Mouse (Mus musculus) midbrain, embryonic 14.5 days (tissue): ENCODE results near the gene Myo7a. TPM values are rescaled to one million over a fixed set of nuclear protein-coding genes. Genes with fewer than 3 reads are reported as not detected.

Experiments used
- ATAC-seq: fragments of 200-750 bp; cut with Nextera tagmentation; 2 replicates; pipeline ENCODE4 v1.8.0; 2017; ENCODE audit warnings: moderate number of reproducible peaks, moderate library complexity; ENCODE audit not compliant: low FRiP score, low TSS enrichment
- DNase-seq: peaks from one replicate; pipeline ENCODE4 v3.0.0-alpha.2; 2015
- H3K27ac ChIP-seq: fragments of 300-500 bp; sonication (generic); replicated peaks from 2 replicates; pipeline ENCODE4 v1.5.1; 2014; ENCODE audit warnings: mild to moderate bottlenecking, low read depth, low read length, moderate library complexity
- H3K27me3 ChIP-seq: fragments of 300-500 bp; sonication (generic); 2 replicates; pipeline ENCODE4 v1.6.1; 2014; ENCODE audit warnings: low read length, control low read depth, mixed read lengths; ENCODE audit not compliant: control insufficient read depth, insufficient read depth
- H3K36me3 ChIP-seq: fragments of 300-500 bp; sonication (generic); 2 replicates; pipeline ENCODE4 v1.6.1; 2014; ENCODE audit warnings: low read length, control low read depth; ENCODE audit not compliant: control insufficient read depth, insufficient read depth
- H3K4me1 ChIP-seq: fragments of 300-500 bp; sonication (generic); 2 replicates; pipeline ENCODE4 v1.6.1; 2014; ENCODE audit warnings: mild to moderate bottlenecking, antibody characterized with exemption, low read length, control low read depth; ENCODE audit not compliant: control insufficient read depth, insufficient read depth
- H3K4me2 ChIP-seq: fragments of 300-500 bp; sonication (generic); 2 replicates; pipeline ENCODE4 v1.6.1; 2014; ENCODE audit warnings: mild to moderate bottlenecking, low read length, moderate library complexity
- H3K4me3 ChIP-seq: fragments of 300-500 bp; sonication (generic); replicated peaks from 2 replicates; pipeline ENCODE4 v1.5.1; 2014; ENCODE audit warnings: low read depth, low read length
- H3K9ac ChIP-seq: fragments of 300-500 bp; sonication (generic); replicated peaks from 2 replicates; pipeline ENCODE4 v1.6.1; 2014; ENCODE audit warnings: mild to moderate bottlenecking, low read length, moderate library complexity
- H3K9me3 ChIP-seq: fragments of 300-500 bp; sonication (generic); 2 replicates; pipeline ENCODE4 v1.6.1; 2016; ENCODE audit warnings: low read length, control low read depth, mixed read lengths; ENCODE audit not compliant: control insufficient read depth
- WGBS: fragments of 180-500 bp; shearing (Covaris S2); extraction: QIAGEN DNeasy Blood & Tissue Kit; methylation state at CpG from one replicate; pipeline ENCODE4 v1.1.7; 2014; 5-methylcytosine and 5-hydroxymethylcytosine counted together
- polyA plus RNA-seq: library from polyadenylated mRNA; unstranded; fragments of >200 nt; fragmentation: Nextera tagmentation; extraction: Ambion mirVana; gene quantifications from 2 replicates; pipeline ENCODE4 v1.2.1, GENCODE M21; 2014

Gene Myo7a
- polyA plus RNA-seq, 1 experiment from 2014 or later, result 20.3 TPM

GRCm38 (mm10) chr7:98066229-98066628 lies 53.1 kb downstream of the Myo7a start:
- 0 out of 2 replicates have a peak, but pooled peaks cover 9% of the 10 kb centered on the region for H3K36me3 ChIP-seq
- H3K27me3 ChIP-seq, result no peaks in the 10 kb centered on the region
- no peaks in the 10 kb centered on the region for H3K9me3 ChIP-seq
- no peaks in the 10 kb centered on the region for H3K4me1 ChIP-seq
- no peak overlapping the region for H3K4me3 ChIP-seq
- 91% methylated on average over 11 of the region's 11 CpGs for WGBS
- no peak overlapping the region for H3K4me2 ChIP-seq
- no peak for DNase-seq
- H3K27ac ChIP-seq, result no peak overlapping the region
- no peak overlapping the region for H3K9ac ChIP-seq
- no peak for ATAC-seq

GRCm38 (mm10) chr7:98054942-98055341 lies 64.4 kb downstream of the Myo7a start:
- DNase-seq (no peak), ATAC-seq (no peak)
- Histone ChIP-seq H3K27ac (no peak overlapping the region), H3K4me3 (no peak overlapping the region), H3K36me3 (0 out of 2 replicates have a peak, but pooled peaks cover 2% of the 10 kb centered on the region), H3K9ac (no peak overlapping the region), H3K4me1 (no peaks in the 10 kb centered on the region), H3K27me3 (no peaks in the 10 kb centered on the region), H3K4me2 (no peak overlapping the region), H3K9me3 (no peaks in the 10 kb centered on the region)
- WGBS, result 91% methylated on average over 8 of the region's 8 CpGs

GRCm38 (mm10) chr7:98054461-98054860 lies 64.9 kb downstream of the Myo7a start:
- 92% methylated on average over 9 of the region's 9 CpGs for WGBS
- DNase-seq (no peak), ATAC-seq (no peak)
- Histone ChIP-seq H3K9ac (no peak overlapping the region), H3K27me3 (no peaks in the 10 kb centered on the region), H3K9me3 (no peaks in the 10 kb centered on the region), H3K27ac (no peak overlapping the region), H3K4me2 (no peak overlapping the region), H3K36me3 (0 out of 2 replicates have a peak, but pooled peaks cover 2% of the 10 kb centered on the region), H3K4me3 (no peak overlapping the region), H3K4me1 (no peaks in the 10 kb centered on the region)

- Histone ChIP-seq H3K27ac (no peak overlapping the region), H3K4me1 (no peaks in the 10 kb centered on the region), H3K4me3 (no peak overlapping the region), H3K9ac (no peak overlapping the region), H3K36me3 (0 out of 2 replicates have a peak, but pooled peaks cover 2% of the 10 kb centered on the region), H3K9me3 (no peaks in the 10 kb centered on the region), H3K4me2 (no peak overlapping the region), H3K27me3 (no peaks in the 10 kb centered on the region)
- WGBS, result 14% methylated on average over 8 of the region's 8 CpGs
- DNase-seq (peak; percentile 60), ATAC-seq (no peak)
Observed at GRCm38 (mm10) chr7:98051980-98052379, 67.3 kb downstream of the Myo7a start.

- H3K27ac ChIP-seq, result no peak overlapping the region
- H3K27me3 ChIP-seq, result no peaks in the 10 kb centered on the region
- ATAC-seq (no peak), DNase-seq (no peak)
- H3K4me2 ChIP-seq, result no peak overlapping the region
- H3K4me3 ChIP-seq, result no peak overlapping the region
- no peak overlapping the region for H3K9ac ChIP-seq
- H3K9me3 ChIP-seq, result no peaks in the 10 kb centered on the region
- H3K36me3 ChIP-seq, result no peaks in the 10 kb centered on the region
- 83% methylated on average over 9 of the region's 9 CpGs for WGBS
- no peaks in the 10 kb centered on the region for H3K4me1 ChIP-seq
Observed at GRCm38 (mm10) chr7:98048101-98048824, 71.1 kb downstream of the Myo7a start.

GRCm38 (mm10) chr7:98002617-98003016 lies 116.7 kb downstream of the Myo7a start:
- 83% methylated on average over 7 of the region's 7 CpGs for WGBS
- no peak for ATAC-seq
- no peaks in the 10 kb centered on the region for H3K4me1 ChIP-seq

More at GRCm38 (mm10) chr7:98002617-98003016, 116.7 kb downstream of the Myo7a start:
- Histone ChIP-seq H3K9me3 (no peaks in the 10 kb centered on the region), H3K27ac (no peak overlapping the region), H3K9ac (no peak overlapping the region), H3K4me2 (no peak overlapping the region), H3K27me3 (no peaks in the 10 kb centered on the region), H3K36me3 (no peaks in the 10 kb centered on the region), H3K4me3 (no peak overlapping the region)
- DNase-seq, result no peak

Other genes starting within 250 kb of the Myo7a start
- gene Gdpd4, start 199.6 kb downstream of the Myo7a start, polyA plus RNA-seq, result not detected in 2 replicates
- 0.29 and 0.43 TPM in 2 replicates for gene Omp, start 26.0 kb upstream of the Myo7a start, polyA plus RNA-seq
- gene Capn5, start 58.8 kb upstream of the Myo7a start, polyA plus RNA-seq, result 9.8 and 9.9 TPM in 2 replicates
- gene B3gnt6, start 80.0 kb upstream of the Myo7a start, polyA plus RNA-seq, result 0.12 and 0.32 TPM in 2 replicates
- 17.9 and 18.9 TPM in 2 replicates for gene Acer3, start 201.7 kb upstream of the Myo7a start, polyA plus RNA-seq
- 8.2 and 10.3 TPM in 2 replicates for gene Tsku, start 241.8 kb upstream of the Myo7a start, polyA plus RNA-seq